Mouse (Mus musculus): Measurements from ENCODE around the gene Prss34. TPM values are rescaled to one million over a fixed set of nuclear protein-coding genes. Genes with fewer than 3 reads are reported as not detected.

Prss34 gene
- polyA plus RNA-seq, 1 experiment from 2014 or later, result not detected

- no peak for DNase-seq (ENCODE audit: low spot score)
- H3K4me3 ChIP-seq (ENCODE audit: low read depth, low read length), result peak overlapping the region; percentile 99; the same call in 1 of the 2 replicates
- no peak for ATAC-seq (ENCODE audit: low FRiP score)
- 85% methylated on average over 2 of the region's 2 CpGs for WGBS
- H3K4me1 ChIP-seq (replicated peaks; ENCODE audit: control insufficient read depth, insufficient read depth, low read length), result no peaks in the 10 kb centered on the region; the same call in 1 of the 2 replicates
- no peak overlapping the region for H3K27ac ChIP-seq (ENCODE audit: low read depth, low read length)
- H3K4me2 ChIP-seq (replicated peaks; ENCODE audit: low read depth, low read length), result peak overlapping the region; percentile 90
- H3K9ac ChIP-seq (ENCODE audit: low read depth, low read length), result no peak overlapping the region
- H3K9me3 ChIP-seq (ENCODE audit: control insufficient read depth, low read length), result no peaks in the 10 kb centered on the region
- H3K27me3 ChIP-seq (ENCODE audit: control insufficient read depth, insufficient read depth, low read length), result no peaks in the 10 kb centered on the region
- H3K36me3 ChIP-seq (ENCODE audit: control insufficient read depth, insufficient read depth, low read length), result peaks cover 23% of the 10 kb centered on the region
Observed at GRCm38 (mm10) chr17:25270795-25271335, 27.3 kb upstream of the Prss34 start.

GRCm38 (mm10) chr17:25272326-25272725, 25.9 kb upstream of the Prss34 start:
- Histone ChIP-seq H3K27me3 (ENCODE audit: control insufficient read depth, insufficient read depth, low read length) (no peaks in the 10 kb centered on the region), H3K4me3 (ENCODE audit: low read depth, low read length) (peak overlapping the region; percentile 99), H3K9me3 (ENCODE audit: control insufficient read depth, low read length) (no peaks in the 10 kb centered on the region), H3K4me2 (replicated peaks; ENCODE audit: low read depth, low read length) (peak overlapping the region; percentile 90), H3K4me1 (replicated peaks; ENCODE audit: control insufficient read depth, insufficient read depth, low read length) (no peaks in the 10 kb centered on the region; the same call in 1 of the 2 replicates), H3K36me3 (ENCODE audit: control insufficient read depth, insufficient read depth, low read length) (peaks cover 10% of the 10 kb centered on the region), H3K9ac (ENCODE audit: low read depth, low read length) (peak overlapping the region; percentile 100), H3K27ac (ENCODE audit: low read depth, low read length) (peak overlapping the region; percentile 96; the same call in 1 of the 2 replicates)
- DNase-seq (ENCODE audit: low spot score) (peak; percentile 46), ATAC-seq (ENCODE audit: low FRiP score) (no peak)
- 2% methylated on average over 10 of the region's 10 CpGs for WGBS

GRCm38 (mm10) chr17:25272951-25273705, 25.1 kb upstream of the Prss34 start:
- Histone ChIP-seq H3K4me2 (replicated peaks; ENCODE audit: low read depth, low read length) (peak overlapping the region; percentile 90), H3K4me1 (replicated peaks; ENCODE audit: control insufficient read depth, insufficient read depth, low read length) (no peaks in the 10 kb centered on the region; the same call in 1 of the 2 replicates), H3K4me3 (ENCODE audit: low read depth, low read length) (peak overlapping the region; percentile 99), H3K36me3 (ENCODE audit: control insufficient read depth, insufficient read depth, low read length) (peaks cover 7% of the 10 kb centered on the region; the same call in 1 of the 2 replicates), H3K27ac (ENCODE audit: low read depth, low read length) (peak overlapping the region; percentile 96), H3K9ac (ENCODE audit: low read depth, low read length) (peak overlapping the region; percentile 100), H3K27me3 (ENCODE audit: control insufficient read depth, insufficient read depth, low read length) (no peaks in the 10 kb centered on the region), H3K9me3 (ENCODE audit: control insufficient read depth, low read length) (no peaks in the 10 kb centered on the region)
- ATAC-seq (ENCODE audit: low FRiP score), result peak; percentile 90
- WGBS, result under 1% methylated on average over 78 of the region's 92 CpGs
- peak; percentile 91 for DNase-seq (ENCODE audit: low spot score)

- H3K36me3 ChIP-seq (ENCODE audit: control insufficient read depth, insufficient read depth, low read length), result peaks cover 3% of the 10 kb centered on the region; the same call in 1 of the 2 replicates
- peak overlapping the region; percentile 99 for H3K4me3 ChIP-seq (ENCODE audit: low read depth, low read length)
- no peaks in the 10 kb centered on the region for H3K9me3 ChIP-seq (ENCODE audit: control insufficient read depth, low read length)
- peak overlapping the region; percentile 33 for H3K4me2 ChIP-seq (replicated peaks; ENCODE audit: low read depth, low read length)
- peak overlapping the region; percentile 100 for H3K9ac ChIP-seq (ENCODE audit: low read depth, low read length)
- peak; percentile 91 for ATAC-seq (ENCODE audit: low FRiP score)
- no peaks in the 10 kb centered on the region; the same call in 1 of the 2 replicates for H3K4me1 ChIP-seq (replicated peaks; ENCODE audit: control insufficient read depth, insufficient read depth, low read length)
- peak; percentile 97 for DNase-seq (ENCODE audit: low spot score)
- under 1% methylated on average over 37 of the region's 45 CpGs for WGBS
- peak overlapping the region; percentile 96 for H3K27ac ChIP-seq (ENCODE audit: low read depth, low read length)
- H3K27me3 ChIP-seq (ENCODE audit: control insufficient read depth, insufficient read depth, low read length), result no peaks in the 10 kb centered on the region
Observed at GRCm38 (mm10) chr17:25273706-25274501, 24.3 kb upstream of the Prss34 start.

GRCm38 (mm10) chr17:25274571-25275346, 23.4 kb upstream of the Prss34 start, which contains the start of gene Ube2i:
Gene Ube2i (minus strand): TSS chr17:25274622.
- Histone ChIP-seq H3K4me2 (replicated peaks; ENCODE audit: low read depth, low read length) (peak within 1 kb of the TSS; percentile 33), H3K4me1 (replicated peaks; ENCODE audit: control insufficient read depth, insufficient read depth, low read length) (no peaks in the 10 kb centered on the region; the same call in 1 of the 2 replicates), H3K27me3 (ENCODE audit: control insufficient read depth, insufficient read depth, low read length) (no peaks in the 10 kb centered on the region), H3K27ac (ENCODE audit: low read depth, low read length) (peak within 1 kb of the TSS; percentile 96), H3K36me3 (ENCODE audit: control insufficient read depth, insufficient read depth, low read length) (no peaks in the 10 kb centered on the region), H3K9me3 (ENCODE audit: control insufficient read depth, low read length) (no peaks in the 10 kb centered on the region), H3K9ac (ENCODE audit: low read depth, low read length) (peak within 1 kb of the TSS; percentile 100), H3K4me3 (ENCODE audit: low read depth, low read length) (peak within 1 kb of the TSS; percentile 99)
- ATAC-seq (ENCODE audit: low FRiP score) (no peak), DNase-seq (ENCODE audit: low spot score) (no peak)
- 87% methylated on average over 9 of the region's 9 CpGs for WGBS

- no peak for DNase-seq (ENCODE audit: low spot score)
- H3K27ac ChIP-seq (ENCODE audit: low read depth, low read length), result no peak overlapping the region
- no peak overlapping the region for H3K4me3 ChIP-seq (ENCODE audit: low read depth, low read length)
- 98% methylated on average over 3 of the region's 3 CpGs for WGBS
- H3K36me3 ChIP-seq (ENCODE audit: control insufficient read depth, insufficient read depth, low read length), result no peaks in the 10 kb centered on the region
- no peak for ATAC-seq (ENCODE audit: low FRiP score)
- no peaks in the 10 kb centered on the region; the same call in 1 of the 2 replicates for H3K4me1 ChIP-seq (replicated peaks; ENCODE audit: control insufficient read depth, insufficient read depth, low read length)
- no peak overlapping the region for H3K4me2 ChIP-seq (replicated peaks; ENCODE audit: low read depth, low read length)
- H3K9ac ChIP-seq (ENCODE audit: low read depth, low read length), result no peak overlapping the region
- H3K9me3 ChIP-seq (ENCODE audit: control insufficient read depth, low read length), result no peaks in the 10 kb centered on the region
- H3K27me3 ChIP-seq (ENCODE audit: control insufficient read depth, insufficient read depth, low read length), result no peaks in the 10 kb centered on the region
Observed at GRCm38 (mm10) chr17:25275833-25276232, 22.4 kb upstream of the Prss34 start.

- Histone ChIP-seq H3K4me3 (ENCODE audit: low read depth, low read length) (no peak overlapping the region), H3K9ac (ENCODE audit: low read depth, low read length) (no peak overlapping the region), H3K4me2 (replicated peaks; ENCODE audit: low read depth, low read length) (no peak overlapping the region), H3K36me3 (ENCODE audit: control insufficient read depth, insufficient read depth, low read length) (no peaks in the 10 kb centered on the region), H3K9me3 (ENCODE audit: control insufficient read depth, low read length) (no peaks in the 10 kb centered on the region), H3K27me3 (ENCODE audit: control insufficient read depth, insufficient read depth, low read length) (no peaks in the 10 kb centered on the region), H3K4me1 (replicated peaks; ENCODE audit: control insufficient read depth, insufficient read depth, low read length) (no peaks in the 10 kb centered on the region), H3K27ac (ENCODE audit: low read depth, low read length) (no peak overlapping the region)
- 46% methylated on average over 11 of the region's 11 CpGs for WGBS
- no peak for DNase-seq (ENCODE audit: low spot score)
- no peak for ATAC-seq (ENCODE audit: low FRiP score)
Observed at GRCm38 (mm10) chr17:25282133-25282532, 16.1 kb upstream of the Prss34 start.

- Histone ChIP-seq H3K4me1 (replicated peaks; ENCODE audit: control insufficient read depth, insufficient read depth, low read length) (no peaks in the 10 kb centered on the region), H3K27ac (ENCODE audit: low read depth, low read length) (no peak overlapping the region), H3K4me2 (replicated peaks; ENCODE audit: low read depth, low read length) (no peak overlapping the region), H3K9me3 (ENCODE audit: control insufficient read depth, low read length) (no peaks in the 10 kb centered on the region), H3K9ac (ENCODE audit: low read depth, low read length) (no peak overlapping the region), H3K36me3 (ENCODE audit: control insufficient read depth, insufficient read depth, low read length) (no peaks in the 10 kb centered on the region), H3K4me3 (ENCODE audit: low read depth, low read length) (no peak overlapping the region), H3K27me3 (ENCODE audit: control insufficient read depth, insufficient read depth, low read length) (no peaks in the 10 kb centered on the region)
- DNase-seq (ENCODE audit: low spot score), result peak; percentile 80
- 34% methylated on average over 3 of the region's 3 CpGs for WGBS
- ATAC-seq (ENCODE audit: low FRiP score), result no peak
Observed at GRCm38 (mm10) chr17:25285033-25285432, 13.2 kb upstream of the Prss34 start.

All from hindbrain, embryonic 11.5 days (tissue).